Mouse (Mus musculus): ENCODE measurements around the gene Spata31d1a. TPM values are rescaled to one million over a fixed set of nuclear protein-coding genes. Genes with fewer than 3 reads are reported as not detected.
A peak's percentile ranks its signal among the peaks of the same experiment; 100 is the strongest.
"Not testable (repeated sequence)": the region's sequence is repeated elsewhere in the genome, so short reads cannot be mapped to it uniquely, and the experiment has no call there.

Gene Spata31d1a
- total RNA-seq, 2 experiments from 2014 or later, result not detected

DNA sequence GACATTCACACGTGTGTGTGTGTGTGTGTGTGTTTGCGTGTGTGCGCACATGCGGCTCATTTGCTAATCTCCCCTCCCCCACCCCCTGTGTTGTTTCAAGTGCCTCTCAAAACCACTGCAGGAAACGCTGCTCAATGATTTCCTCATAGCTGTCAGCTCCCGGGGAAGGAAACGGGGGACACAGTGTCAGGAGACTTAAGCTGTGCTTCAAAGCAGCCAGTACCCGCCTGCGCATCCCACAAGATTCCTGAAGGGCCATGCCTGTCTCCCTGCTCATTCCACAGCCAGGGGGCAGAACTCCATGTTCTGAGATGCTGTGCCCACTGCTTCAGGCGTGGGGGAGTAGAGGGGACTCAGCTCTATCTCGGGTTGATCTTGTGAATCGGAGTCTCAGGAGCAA is 5.6 kb downstream of the Spata31d1a start:
- no peak for DNase-seq
- intact Hi-C loops (cut with DNase I), result loop anchor here (2.0 kb wide), 1 partner anchor 24 kb away; no protein-coding TSS in a partner anchor

DNA sequence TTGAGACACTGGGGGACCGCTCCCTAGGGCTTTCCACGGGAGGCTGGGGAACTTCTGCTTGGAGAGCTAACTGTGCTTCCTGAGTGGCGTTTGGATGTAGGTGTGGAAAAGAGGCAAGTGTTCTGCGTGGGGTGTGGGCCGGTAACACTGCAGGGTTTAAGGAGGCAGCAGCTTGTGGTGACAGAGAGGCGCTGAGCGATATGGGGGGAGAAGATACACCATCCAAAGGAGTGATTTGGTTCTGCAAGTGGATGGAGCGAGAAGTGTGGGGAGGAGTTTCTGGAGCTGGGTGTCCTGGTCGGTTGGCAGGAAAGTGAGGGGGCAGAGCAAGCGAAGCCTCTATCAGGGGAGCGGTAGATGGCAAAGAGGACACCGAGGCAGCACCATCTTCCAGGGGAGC is 6.6 kb downstream of the Spata31d1a start:
- intact Hi-C loops (cut with DNase I), result no loop called here
- no peak for DNase-seq

DNA sequence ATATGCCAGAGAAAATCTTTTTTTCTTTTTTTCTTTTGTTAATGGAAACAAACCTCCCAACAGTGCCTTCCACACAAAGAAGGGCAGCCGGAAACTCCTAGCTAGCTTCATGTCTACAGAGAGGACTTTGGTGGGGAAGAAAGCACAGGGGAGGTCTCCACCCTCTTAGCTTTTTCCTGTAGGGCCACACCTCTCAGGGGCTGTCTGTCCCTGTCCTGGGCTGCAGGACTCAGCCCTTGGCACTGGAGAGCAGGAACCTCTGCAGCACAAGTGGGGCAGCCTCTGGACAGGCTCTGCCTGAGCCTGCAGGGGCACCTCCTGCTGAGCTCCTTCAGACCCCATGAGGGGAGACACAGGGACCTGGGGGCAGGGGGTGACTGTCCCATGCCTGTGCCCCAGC is 10.0 kb downstream of the Spata31d1a start:
- DNase-seq; intact Hi-C loops (cut with DNase I): not testable (repeated sequence)

DNA sequence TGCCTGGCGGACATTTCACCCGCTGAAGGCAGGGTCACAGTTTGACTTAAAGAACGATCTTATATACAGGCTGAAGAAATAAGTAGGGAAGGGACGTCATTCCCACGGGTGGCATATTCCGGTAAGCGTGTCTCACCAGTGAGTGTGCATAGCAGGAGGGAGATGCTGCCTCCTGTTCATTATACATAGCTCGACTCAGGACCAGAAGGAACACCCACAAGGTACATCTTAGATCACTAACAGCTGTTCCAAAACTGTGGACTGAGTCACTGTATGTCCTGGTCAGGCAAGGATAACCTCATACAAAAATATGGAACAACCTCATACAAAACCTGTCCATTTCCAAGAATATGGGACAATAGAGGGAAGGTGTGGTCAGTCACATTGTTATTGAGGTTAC is 11.0 kb downstream of the Spata31d1a start:
- DNase-seq, result no peak
- intact Hi-C loops (cut with DNase I), result no loop called here

DNA sequence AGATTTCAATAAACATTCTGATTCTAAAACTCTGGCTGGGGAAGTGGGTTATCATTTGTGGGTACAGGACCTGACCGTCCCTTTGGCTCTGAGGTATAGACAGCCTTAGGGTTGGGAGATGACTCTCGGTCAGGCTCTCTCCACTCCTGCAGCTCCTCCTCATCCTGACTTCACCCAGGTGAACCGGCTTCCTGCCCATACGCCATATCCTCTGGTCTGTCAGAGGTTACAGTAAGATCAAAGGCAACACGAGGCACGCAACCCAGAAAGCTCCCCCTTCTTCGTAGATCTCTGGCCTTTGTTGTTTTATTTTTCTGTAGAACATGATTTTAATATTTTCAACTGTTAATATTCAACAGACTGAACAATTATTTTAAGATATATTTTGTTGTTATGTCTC is 14.3 kb downstream of the Spata31d1a start:
- intact Hi-C loops (cut with DNase I), result no loop called here
- DNase-seq, result no peak

DNA sequence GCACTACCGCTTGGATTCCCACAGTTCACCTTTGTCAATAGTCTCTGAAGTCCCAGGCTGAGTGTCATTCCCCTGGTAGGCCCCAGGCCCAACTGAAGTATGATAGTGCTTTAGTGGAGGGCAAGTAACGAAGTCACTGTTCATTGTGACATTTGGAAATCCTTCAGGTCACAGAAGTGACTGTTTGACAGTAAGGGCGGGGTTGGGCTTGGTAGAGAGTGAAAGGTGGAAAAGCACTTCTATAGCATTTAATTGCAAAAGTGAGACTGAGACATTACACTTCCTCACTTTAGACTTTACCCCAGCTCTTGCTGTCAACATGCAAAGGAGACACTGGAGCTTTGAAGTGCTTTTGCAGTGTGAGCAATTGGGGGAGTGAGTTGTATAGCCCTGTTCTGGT is 16.1 kb downstream of the Spata31d1a start, which contains the start of gene 4921517D22Rik:
4921517D22Rik (minus strand) TSS at position 101 of the 400 bp plus-strand sequence.
- intact Hi-C loops (cut with DNase I), result no loop called here

DNA sequence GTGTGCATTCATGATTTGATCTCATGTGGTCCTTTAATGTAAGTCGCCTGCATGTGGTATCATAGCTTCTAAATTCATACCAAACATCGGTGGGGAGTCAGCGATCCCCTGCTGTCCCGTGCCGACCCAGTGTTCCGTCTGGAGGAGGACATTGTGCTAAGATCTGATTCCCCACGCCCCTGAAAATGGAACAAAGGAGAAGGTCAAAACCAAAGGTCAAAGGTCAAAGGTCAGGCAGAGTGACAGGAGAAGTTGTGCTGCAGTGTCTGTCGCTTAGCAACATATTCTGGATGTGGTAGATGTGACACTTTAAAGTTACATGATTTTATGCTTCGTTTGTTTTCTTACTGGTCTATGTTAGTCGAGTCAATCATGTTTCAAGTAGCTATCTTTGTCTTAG is 18.7 kb downstream of the Spata31d1a start:
- intact Hi-C loops (cut with DNase I), result no loop called here

More for the DNA sequence above, 16.1 kb downstream of the Spata31d1a start, which contains the start of gene 4921517D22Rik:
- no peak for DNase-seq

DNA sequence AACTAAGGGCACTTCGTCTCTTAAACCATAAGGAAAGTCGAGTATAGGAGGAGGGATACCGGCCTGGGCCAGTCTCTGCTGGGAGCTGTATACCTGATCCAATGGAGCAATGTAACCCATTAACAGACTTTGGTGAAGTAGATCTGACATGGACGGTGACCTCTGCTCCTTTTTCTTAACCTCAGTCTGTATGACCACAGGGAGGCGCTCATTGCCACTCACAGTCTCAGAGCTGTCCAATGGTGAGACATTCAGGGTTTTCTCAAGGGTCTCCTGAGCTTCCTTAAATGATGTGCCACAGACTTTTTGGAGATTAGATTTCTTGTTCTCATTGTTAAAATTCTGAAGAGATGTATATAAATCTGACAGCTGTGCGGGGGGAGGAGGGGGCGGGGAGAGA is 19.6 kb downstream of the Spata31d1a start:
- intact Hi-C loops (cut with DNase I), result no loop called here
- no peak for DNase-seq

More for the DNA sequence above, 18.7 kb downstream of the Spata31d1a start:
- DNase-seq, result no peak

DNA sequence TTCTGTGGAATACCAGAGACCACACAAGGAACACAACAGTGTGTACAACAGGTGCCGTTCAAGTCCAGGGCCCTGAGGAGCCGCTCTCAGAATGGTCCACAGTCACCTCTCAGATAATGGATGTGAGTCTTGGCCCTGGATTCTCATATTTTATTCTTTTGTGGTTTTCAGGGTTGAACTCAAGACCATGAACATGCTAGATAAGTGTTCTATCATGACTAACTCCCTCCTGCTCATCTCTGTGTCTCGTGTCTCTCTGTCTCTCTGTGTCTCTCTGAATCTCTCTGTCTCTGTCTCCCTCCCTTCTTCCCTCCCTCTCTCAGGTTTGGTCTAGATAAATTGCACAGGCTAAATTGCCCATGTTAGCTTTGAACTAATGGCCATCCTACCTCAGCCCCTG is 20.3 kb downstream of the Spata31d1a start:
- intact Hi-C loops (cut with DNase I), result no loop called here
- DNase-seq, result no peak

DNA sequence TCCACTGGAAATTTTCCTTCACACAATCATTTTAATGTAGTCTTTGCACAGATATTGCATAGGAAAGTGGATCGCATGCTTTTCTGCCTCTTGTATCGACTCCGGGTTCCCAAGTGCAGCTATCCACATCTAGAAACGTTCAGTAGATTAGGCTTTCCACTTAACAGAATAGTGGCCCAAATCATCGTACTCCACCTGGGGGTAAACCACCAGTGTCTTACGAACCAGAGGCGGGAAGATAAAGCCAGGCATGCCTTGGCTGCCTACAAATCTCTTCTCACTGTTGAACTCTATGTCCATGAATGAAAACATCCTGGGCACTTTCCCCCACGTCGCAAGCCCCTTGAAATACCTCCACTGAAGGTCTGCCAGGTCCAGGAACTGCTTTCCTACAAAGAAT is 20.8 kb downstream of the Spata31d1a start:
- intact Hi-C loops (cut with DNase I), result no loop called here
- no peak for DNase-seq

DNA sequence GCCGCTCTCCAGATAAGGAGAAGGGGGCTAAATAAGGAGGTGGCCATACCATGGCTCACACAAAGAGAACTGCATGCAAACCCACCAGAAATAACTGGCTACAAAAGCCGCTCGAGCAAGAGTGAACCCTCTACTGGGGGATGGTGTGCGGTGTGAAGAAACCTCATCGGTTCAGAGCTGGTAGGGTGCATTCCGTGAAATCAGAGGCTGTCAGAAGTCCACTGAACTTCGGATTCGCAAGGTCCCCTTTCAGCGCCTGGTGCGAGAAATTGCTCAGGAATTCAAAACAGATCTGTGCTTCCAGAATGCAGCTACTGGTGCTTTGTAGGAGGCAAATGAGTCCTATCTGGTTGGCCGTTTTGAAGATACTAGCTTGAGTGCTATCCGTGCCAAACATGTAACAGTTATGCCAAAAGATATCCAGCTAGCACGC is 21.8 kb downstream of the Spata31d1a start:
- peak; percentile 15 to 37 for DNase-seq
- intact Hi-C loops (cut with DNase I), result no loop called here

DNA sequence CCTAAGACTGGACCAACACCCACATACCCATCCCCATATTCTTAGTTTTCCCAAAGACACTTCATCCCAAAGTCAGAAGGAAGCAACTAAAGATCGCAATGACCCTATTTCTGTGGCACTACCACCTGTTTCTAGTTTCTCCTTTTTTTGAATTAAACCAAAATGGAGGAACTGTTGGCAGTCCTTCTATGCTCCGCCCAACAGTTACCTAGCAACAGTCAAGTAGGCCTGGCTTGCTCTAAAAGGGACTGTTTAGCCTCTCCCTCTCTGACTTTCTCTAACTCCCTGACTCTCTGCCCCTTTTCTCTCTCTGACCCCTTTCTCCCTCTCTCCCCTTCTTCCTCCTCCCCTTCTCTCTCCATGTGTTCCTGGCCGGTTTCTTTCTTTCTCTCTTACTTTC is 24.9 kb downstream of the Spata31d1a start:
- intact Hi-C loops (cut with DNase I), result no loop called here

DNA sequence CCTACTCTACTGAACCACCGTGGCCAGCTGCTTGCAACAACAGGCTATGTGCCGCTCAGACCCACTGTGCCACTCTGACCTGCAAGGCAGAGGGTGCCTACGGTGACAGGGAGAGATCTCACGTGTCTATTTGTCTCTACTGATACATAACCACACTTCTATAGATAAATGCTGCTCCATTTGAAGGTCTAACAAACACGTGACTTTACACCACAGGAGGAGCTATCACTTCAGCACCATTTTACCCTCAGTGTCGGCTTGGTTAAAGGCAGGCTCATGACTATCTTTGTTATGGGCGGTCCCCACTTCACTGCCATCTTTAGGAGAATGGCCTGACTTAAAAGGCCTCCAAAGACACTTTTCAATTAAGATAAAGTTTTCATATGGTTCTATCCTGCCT is 27.5 kb downstream of the Spata31d1a start:
- no peak for DNase-seq
- intact Hi-C loops (cut with DNase I), result no loop called here

More for the DNA sequence above, 24.9 kb downstream of the Spata31d1a start:
- DNase-seq, result no peak

DNA sequence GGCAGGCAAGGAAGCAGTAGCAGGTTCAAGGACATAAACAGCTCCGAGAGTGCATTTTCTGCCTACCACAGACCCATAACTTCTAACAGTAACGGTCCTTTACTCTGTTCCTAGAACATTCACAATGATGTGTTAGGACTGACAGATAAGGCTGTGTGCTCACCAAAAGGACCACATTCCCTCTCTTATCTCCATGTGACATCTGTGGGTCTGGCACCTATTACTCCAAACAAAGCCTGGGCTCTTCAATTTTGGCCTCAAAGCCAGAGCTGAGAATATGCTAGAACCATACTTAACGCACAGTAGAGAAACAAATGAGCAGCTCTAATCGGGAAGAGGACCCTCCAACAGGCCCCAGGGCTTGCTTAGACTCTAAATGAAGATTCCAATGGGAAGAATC is 30.2 kb downstream of the Spata31d1a start:
- DNase-seq, result no peak
- intact Hi-C loops (cut with DNase I), result no loop called here

DNA sequence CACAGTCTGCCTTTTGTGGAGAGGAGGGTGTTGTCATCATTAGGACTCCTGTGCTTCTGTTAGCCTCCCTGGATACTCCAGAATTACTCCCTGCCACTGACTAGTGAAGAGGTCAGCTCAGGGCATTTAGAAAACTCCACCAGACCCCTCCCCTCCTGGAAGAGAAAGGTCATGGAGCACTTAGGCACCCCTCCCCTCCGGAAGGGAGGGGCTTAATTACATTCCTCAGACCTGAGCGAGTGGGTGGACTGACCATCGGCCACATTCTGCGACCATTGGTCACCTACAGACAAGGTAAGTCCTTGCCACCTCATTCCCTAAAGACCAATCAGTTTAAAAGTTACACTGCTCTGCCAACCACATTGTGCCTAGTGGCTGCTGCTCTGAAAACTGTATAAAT is 30.8 kb downstream of the Spata31d1a start:
- intact Hi-C loops (cut with DNase I), result no loop called here
- no peak for DNase-seq

DNA sequence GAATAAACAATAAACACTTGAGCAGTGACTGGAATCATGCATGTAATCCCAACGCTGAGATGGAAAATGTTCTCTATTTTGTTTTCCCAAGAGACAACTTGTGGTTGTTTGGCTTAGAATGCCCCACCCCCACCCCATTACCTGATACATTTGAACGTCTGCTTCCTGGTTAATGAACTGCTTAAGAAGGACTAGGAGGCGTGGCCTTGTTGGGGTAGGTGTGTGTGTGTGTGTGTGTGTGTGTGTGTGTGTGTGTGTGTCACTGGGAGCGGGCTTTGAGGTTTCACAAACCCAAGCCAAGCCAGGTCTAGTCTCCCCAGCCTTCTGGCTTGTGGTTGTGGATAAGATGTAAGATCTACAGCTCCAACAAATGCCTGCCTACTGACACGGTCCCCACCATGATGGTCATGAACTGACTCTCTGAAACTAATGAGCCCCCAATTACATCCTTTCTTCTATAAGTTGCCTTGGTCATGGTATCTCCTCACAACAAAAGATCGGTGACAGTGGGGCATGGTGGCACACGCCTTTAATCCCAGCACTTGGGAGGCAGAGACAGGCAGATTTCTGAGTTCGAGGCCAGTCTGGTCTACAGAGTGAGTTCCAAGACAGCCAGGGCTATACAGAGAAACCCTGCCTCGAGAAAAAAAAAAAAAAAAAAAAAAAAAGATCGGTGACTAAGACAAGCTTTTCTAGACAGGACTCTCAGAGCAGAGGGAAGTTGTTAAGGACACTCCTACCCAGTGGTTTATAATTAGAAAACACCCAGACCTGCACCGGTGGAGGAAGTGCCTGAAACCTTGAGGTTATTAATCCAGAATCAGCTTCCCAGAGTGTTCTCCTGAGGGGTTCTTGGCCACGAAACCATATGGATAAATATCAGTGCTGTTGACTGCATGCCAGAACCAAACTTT is 33.6 kb downstream of the Spata31d1a start:
- no peak for DNase-seq
- intact Hi-C loops (cut with DNase I), result no loop called here

DNA sequence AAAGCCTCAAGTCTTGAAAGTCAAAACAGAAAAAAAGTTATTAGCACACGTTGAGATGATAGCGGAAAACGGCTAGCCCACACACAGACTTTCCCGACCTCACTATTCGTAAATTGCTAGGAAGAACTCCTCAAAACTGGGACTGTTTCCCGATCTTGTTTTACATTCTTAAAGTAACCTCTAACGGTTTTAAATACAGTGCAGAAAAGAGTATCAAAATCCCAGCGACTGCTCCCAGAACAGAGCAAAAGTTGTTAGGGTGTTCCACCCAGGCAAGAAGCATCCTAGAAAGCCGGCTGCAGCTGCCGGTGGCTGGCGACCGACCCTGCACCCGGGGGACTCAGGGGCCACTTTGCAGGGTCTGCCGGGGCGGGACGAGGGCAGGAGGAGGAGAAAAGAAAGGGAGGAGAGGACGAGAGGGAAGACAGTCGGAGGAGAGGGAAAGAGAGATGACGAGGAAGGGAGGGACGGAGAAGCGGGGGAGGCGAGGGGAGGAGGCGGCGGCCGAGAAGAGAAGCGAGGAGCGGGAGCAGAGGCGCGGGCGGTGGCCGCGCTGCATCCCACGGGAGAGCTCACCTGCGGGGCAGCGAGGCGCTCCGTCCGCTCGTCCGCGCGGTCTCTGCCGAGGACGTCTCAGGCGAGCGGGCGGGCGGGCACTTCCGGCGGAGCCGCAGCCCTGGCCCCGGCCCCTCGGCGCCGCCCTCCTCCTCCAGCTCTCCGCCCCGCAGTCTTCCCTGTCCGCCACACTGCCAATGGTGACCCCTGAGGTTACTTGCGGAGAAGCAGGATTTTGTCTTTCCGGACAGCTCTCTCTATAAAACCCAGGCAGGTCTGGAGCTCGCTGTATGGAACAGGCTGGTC is 34.7 kb downstream of the Spata31d1a start, which contains the start of gene Golm1:
Golm1 (minus strand) TSS at position 661 of the 861 bp plus-strand sequence.
- peak; percentile 69 to 74 for DNase-seq
- intact Hi-C loops (cut with DNase I), result no loop called here

DNA sequence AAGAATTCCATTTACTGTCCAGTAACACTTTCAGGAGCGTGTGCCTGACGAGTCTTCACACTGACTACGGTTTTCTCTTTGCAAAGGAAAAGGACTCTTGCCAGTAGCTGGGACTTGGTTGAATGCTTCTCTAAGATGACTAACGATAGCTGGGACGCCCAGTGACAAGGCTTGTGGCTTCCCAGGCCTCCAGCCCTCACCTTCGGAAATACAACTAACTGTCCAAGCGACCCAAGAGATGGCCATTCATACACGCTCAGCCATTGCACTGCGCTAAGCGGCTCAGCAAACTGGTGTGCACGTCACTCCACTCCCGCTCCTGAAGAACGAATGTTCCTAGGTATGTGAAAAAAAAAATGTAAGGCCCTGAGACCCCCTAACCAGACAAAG is 35.4 kb downstream of the Spata31d1a start:
- peak; percentile 20 to 25 for DNase-seq
- intact Hi-C loops (cut with DNase I), result no loop called here

DNA sequence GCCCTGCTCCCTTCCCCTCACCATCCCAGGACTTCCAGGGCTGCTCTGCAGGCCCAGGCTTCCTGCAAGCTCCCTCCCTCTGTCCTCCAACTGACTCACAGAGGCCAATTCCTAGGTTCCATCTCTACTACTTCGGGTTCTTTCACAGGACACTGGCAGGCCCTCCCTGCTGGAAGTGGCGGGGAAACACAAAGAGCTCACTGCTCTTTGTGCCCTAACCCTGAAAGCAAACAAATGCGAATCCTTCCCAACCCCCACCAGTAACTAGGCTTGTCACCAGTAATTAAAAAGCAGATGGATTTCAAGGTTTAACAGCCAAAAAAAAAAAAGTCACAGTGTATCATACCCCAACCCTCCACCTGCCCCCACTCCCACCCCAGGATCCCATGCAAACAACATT is 35.9 kb downstream of the Spata31d1a start:
- intact Hi-C loops (cut with DNase I), result no loop called here
- no peak for DNase-seq

DNA sequence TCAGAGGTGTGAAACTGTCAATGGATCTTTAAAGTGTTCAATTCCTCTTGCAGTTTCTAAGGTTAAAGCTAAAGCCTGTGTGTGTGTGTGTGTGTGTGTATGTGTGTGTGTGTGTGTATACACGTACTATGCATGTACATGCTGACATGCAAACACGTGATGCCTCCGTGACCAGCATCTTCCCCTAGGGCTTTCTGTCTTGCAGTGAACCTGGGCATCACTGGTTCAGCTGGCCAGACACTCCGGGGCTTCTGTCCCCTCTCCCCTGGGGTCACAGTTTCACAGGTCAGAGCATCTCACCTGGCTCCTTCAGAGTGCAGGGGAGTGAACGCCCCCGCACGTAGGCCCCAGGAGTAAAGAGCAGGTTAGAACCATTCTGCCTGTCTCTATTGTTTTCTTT is 36.5 kb downstream of the Spata31d1a start:
- DNase-seq, result no peak
- intact Hi-C loops (cut with DNase I), result no loop called here

DNA sequence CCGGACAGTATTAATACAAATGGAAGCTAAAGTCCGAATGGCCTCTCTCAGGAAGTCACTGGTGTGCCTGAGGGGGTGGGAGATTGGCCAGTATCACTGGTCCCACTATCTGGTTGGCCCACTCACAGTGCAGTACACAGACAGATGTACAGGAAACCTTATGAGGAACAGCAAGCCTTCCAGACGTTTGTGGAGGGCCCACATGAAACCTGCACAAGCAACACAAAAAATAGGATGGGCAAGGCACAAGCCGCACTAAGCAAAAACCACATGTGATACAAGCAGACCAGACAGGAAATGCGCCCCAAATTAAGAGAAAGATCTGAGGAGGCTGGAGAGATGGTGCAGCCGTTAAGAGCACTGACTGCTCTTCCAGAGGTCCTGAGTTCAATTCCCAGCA is 37.9 kb downstream of the Spata31d1a start:
- intact Hi-C loops (cut with DNase I), result no loop called here

More for the DNA sequence above, 37.9 kb downstream of the Spata31d1a start:
- DNase-seq, result no peak

All from heart, postnatal 36 days (tissue).